Mouse (Mus musculus) kidney, adult 2 months (tissue): Measurements from ENCODE around the gene P2rx1.

Experiments used
- CTCF ChIP-seq: fragments of 200-500 bp; conservative IDR thresholded peaks from 2 replicates; pipeline ENCODE4 v1.5.1; 2011; ENCODE audit warnings: low read depth, mild to moderate bottlenecking, control low read depth, low read length, moderate library complexity, mixed read lengths; ENCODE audit not compliant: insufficient read depth, insufficient read length
- POLR2A ChIP-seq: fragments of 200-500 bp; IDR thresholded peaks from one replicate; pipeline ENCODE4 v1.6.1; 2011; ENCODE audit warnings: low read depth, low read length, control low read depth

GRCm38 (mm10) chr11:72957318-72957717 lies 41.6 kb upstream of the P2rx1 start:
- TF ChIP-seq POLR2A (no peak), CTCF (no peak)
